Mouse (Mus musculus) mouse trophoblast stem cell (cell line): ENCODE data around the gene Kirrel3.

Experiments
- in situ Hi-C, 2 experiments: fragments of 300-500 bp; cut with MseI, MboI; formaldehyde crosslinking; loops; 2 replicates in 1 of 2; 3 replicates in 1 of 2; pipeline ENCODE4 v1.15.1; 2025

The Kirrel3 gene

GRCm38 (mm10) chr9:34938140-34938539 is 452.4 kb downstream of the Kirrel3 start:
- in situ Hi-C loops: no loop called here

DNA sequence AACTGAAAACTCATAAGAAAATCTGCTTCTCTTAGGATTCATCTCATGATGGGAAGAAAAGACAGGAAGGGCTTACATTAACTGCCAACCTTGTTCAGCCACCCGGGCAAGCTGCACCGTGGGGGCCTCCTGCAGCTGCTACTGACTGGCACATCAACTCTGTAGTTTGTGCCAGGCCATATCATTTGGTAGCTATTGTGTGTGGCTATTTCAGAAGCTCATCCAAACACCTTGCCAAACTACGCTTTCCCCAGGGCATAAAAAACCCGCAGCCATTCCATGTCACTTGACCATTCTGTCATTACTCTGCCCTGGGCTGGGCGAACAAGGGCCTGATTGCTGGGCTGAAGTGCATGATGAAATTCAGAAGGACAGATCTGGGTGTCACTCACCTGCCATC is 453.9 kb downstream of the Kirrel3 start:
- in situ Hi-C loops: no loop called here

- in situ Hi-C loops: no loop called here
Observed at GRCm38 (mm10) chr9:34942122-34942831, 456.6 kb downstream of the Kirrel3 start.

- in situ Hi-C loops: no loop called here
Observed at GRCm38 (mm10) chr9:34942996-34943395, 457.3 kb downstream of the Kirrel3 start.

DNA sequence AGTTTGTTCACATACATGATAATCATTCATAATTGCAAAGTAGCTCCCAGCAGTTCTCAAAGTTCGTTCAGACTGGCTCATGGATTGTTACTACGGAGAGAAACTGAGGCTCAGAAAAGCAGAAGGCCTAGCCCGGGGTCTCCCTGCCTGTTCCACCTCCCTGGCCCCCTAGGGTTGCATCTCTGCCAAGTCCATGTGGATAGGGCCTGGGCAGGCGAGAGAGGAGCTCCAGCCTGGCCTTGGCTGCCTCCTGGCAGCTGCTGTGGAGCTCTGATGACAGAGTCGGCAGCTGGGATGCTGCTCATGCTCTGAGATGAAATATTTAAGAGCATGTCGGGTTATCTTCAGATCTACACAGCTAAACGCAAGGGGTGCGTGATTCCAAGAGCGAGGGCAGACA is 459.6 kb downstream of the Kirrel3 start:
- in situ Hi-C loops: no loop called here

DNA sequence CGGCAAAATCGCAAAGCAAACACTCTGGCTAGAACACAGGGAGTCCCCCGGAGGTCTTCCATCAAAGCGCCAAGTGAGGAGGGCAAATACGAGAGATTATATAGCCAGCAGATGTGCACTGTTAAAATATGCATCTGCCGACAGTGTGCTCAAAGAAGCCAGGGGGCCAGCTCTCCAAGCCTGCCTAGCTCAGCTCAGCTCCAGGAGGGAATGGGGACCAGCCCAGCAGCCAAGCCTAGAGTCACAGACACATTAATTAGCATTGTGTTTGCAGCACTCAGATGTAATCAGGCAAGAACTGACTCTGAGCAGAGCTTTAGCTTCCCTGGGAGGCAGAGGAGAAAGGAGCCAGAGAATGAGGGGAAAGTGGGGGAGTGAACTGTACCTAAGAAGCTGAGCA is 461.6 kb downstream of the Kirrel3 start:
- in situ Hi-C loops: no loop called here

DNA sequence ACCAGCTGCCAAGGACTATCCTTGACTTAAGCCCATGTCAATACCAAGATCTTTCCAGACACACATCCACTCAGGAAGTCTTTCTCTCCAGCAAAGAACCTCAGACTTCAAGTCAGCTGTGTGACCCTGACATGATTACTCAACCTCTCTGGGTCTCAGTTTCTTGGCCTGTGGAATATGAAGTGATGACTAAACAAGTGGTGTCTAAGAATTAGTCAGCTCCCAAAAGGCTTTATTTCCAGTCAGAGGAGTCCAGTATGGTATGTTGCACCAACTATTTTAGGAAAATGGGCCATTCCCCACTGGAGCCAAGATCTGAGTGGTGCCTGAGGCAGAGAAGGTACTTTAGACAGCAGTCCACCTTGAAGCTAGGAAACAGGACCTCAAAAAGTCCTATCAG is 462.0 kb downstream of the Kirrel3 start:
- in situ Hi-C loops: no loop called here

DNA sequence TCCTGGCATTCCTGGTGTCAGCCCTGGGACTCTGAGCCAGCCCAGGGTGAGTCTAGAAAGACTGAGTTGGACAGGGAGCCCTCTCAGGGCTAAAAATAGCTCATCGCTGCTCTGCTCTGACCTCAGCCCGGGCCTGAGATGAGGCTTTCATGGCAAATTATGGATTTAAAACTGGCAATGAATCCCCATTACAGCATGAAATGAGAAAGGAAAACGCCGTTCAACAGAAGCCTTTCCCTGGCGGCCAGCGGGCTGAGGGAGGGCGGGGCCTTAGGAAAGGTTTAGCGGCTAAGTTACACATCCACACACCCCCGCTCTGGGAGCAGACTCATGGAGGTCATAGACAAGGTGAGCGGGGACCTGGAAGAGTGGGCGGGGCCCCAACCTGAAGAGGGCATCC is 467.7 kb downstream of the Kirrel3 start:
- in situ Hi-C loops: no loop called here

DNA sequence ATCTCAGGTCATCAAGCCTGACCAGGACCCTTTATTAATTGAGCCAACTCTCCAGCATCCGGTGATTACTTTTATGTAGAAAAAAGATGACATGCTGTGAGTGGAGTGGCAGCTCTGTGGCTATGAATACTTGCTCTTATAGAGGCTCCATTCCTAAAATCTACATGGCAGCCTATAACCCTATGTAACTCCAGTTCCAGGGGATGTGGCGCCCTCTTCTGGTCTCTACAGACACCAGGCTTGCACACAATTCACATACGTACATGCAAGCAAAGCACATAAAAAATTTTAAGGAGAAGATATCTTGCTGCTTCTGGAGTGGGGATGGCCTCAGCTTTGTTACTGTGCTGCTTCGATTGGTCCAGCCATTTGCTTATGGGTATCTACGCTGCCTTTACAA is 468.5 kb downstream of the Kirrel3 start:
- in situ Hi-C loops: no loop called here

GRCm38 (mm10) chr9:34956512-34956911 is 470.8 kb downstream of the Kirrel3 start:
- in situ Hi-C loops: no loop called here

- in situ Hi-C loops: no loop called here
Observed at GRCm38 (mm10) chr9:34957691-34958090, 472.0 kb downstream of the Kirrel3 start.

GRCm38 (mm10) chr9:34958183-34958830 is 472.6 kb downstream of the Kirrel3 start:
- in situ Hi-C loops: no loop called here

GRCm38 (mm10) chr9:34960736-34961135 is 475.0 kb downstream of the Kirrel3 start:
- in situ Hi-C loops: no loop called here

GRCm38 (mm10) chr9:34961171-34961570 is 475.5 kb downstream of the Kirrel3 start:
- in situ Hi-C loops: no loop called here

- in situ Hi-C loops: no loop called here
Observed at GRCm38 (mm10) chr9:34962251-34962650, 476.6 kb downstream of the Kirrel3 start.

- in situ Hi-C loops: no loop called here
Observed at GRCm38 (mm10) chr9:34963593-34963992, 477.9 kb downstream of the Kirrel3 start.

DNA sequence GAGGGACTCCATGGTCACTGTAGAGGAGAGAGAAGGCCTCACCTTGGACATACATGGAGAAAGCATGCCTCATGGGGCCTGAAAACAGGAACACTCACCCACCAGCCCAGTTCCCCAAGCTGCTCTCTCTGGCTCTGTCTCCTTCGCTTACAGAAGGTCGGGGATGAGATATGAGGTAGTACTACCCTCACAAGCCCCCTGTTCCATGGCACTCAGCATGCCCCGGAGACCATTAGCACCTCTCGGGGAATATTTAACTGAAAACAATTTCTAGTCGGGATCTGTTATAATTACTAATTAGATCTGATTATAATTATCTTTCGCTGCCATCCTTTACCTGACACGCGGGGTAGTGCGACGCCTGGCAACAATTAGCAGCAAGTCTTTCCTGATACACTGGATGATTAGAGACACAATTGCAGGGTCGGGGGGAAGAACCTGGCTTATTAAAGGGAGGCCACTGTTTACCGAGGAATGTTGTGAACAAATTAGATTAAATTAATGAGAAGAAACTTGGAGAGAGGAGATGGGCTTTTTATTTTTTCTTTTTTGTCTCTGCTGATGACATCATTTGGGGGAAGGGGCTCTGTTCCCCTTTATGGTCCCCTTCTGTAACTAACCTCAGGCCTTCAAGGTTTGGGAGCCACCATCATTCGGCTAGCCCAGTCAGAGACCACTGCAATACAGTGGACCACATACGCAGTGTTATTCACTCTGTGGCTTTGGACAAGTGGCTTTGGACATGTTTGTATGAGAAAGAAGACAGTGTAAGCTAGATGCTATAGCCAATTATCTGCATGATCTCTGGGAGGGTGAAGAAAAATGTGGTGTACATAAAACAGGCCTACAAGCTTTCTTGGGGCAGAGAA is 478.7 kb downstream of the Kirrel3 start:
- in situ Hi-C loops: no loop called here

DNA sequence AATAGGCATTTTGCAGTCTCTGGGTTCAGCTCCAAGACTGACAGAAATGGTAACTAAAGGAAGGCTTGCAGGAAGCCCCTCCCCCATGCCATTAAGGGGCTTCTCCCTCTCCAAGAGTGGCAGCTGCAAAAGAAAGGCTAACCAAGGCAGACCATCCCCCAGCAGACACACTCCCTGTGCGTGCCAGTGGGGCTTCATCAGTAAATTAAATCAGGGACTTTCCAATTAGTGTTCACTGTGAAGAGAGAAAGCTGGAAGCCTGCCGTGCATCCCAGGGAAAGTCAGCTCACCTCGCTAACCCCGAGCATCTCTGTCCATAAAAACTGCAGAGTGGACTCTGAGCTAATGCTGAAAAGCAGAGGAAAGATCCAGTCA is 479.3 kb downstream of the Kirrel3 start:
- in situ Hi-C loops: no loop called here

DNA sequence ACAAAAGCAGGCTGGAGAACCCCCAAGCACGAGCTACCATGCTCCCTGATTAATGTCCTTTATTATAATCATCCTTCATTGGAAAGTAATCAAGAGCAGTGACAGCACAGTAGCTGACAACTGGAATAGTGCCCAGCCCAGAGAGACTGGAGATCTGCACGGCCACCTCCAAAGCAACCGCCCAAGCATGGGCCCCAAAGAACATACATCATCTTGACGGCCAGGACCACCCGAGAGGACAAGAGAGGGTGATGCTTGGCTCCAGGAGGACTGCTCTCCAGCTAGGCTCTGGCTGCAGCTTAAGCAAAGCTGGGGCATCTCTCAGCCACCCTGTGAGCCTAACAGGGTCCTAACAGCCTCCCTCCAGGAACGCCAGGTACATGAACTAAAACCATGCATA is 482.1 kb downstream of the Kirrel3 start:
- in situ Hi-C loops: no loop called here

DNA sequence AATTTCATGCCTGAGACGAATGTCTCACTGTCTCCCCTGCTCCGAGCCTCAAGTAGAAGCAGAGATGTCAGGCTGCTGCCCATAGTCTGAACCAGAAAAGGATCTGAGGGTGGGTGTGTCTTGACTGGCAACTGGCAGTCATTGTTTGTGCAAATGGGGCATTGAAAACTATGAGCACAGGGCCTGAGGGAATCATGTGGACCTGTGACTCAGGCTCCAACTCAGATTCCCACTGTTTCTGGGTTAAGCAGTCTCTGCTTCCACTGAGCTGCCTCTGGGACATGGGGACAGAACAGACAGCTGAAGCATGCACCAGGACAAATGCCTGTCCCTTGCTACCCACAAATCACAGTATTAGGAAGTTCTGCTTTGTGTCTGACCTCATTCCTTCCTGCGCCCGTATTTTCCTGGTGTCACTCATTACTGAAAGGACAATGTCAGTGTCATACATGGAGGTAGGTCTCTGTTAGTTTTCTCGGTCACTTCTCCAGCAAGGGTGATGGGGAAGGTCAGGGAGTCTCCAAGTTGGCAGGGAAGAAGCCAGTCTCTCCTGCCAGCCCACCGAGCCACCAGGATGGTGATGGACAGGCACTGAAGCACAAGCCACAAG is 484.3 kb downstream of the Kirrel3 start:
- in situ Hi-C loops: no loop called here

DNA sequence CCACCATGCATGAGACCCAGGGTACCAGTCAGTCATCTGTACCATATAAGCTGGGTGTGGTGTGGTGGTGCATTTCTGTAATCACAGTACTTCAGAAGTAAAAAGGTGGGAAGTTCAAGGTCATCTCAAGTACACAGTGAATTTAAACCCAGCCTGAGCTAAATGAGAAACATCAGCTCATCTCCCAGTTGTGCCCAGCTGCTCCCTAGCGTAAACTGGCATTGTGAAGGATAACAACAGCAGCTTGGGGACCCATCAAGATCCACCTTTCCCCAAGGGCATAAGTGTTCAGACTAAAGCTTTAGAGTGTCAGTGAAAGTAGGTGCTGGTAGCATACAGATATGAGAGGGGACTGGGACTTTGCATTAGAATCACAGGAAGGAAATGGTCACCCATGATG is 488.6 kb downstream of the Kirrel3 start:
- in situ Hi-C loops: no loop called here

GRCm38 (mm10) chr9:34975245-34975644 is 489.6 kb downstream of the Kirrel3 start:
- in situ Hi-C loops: no loop called here
